Mouse (Mus musculus) intestine, postnatal 0 days (tissue): ENCODE data around the gene Pcnx4. TPM values are rescaled to one million over a fixed set of nuclear protein-coding genes. Genes with fewer than 3 reads are reported as not detected.

Experiments used
- ATAC-seq: fragments of 200-750 bp; cut with Nextera tagmentation; 2 replicates; pipeline ENCODE4 v1.8.0; 2017; ENCODE audit warnings: mild to moderate bottlenecking, moderate TSS enrichment, moderate library complexity
- H3K27ac ChIP-seq: fragments of 300-500 bp; sonication (generic); 2 replicates; pipeline ENCODE4 v1.5.1; 2014; ENCODE audit warnings: mild to moderate bottlenecking, low read depth, low read length, moderate library complexity
- H3K27me3 ChIP-seq: fragments of 300-500 bp; sonication (generic); replicated peaks from 2 replicates; pipeline ENCODE4 v1.6.1; 2014; ENCODE audit warnings: low read length, mixed read lengths; ENCODE audit not compliant: control insufficient read depth, insufficient read depth
- H3K36me3 ChIP-seq: fragments of 300-500 bp; sonication (generic); 2 replicates; pipeline ENCODE4 v1.6.1; 2014; ENCODE audit warnings: mild to moderate bottlenecking, moderate library complexity; ENCODE audit not compliant: control insufficient read depth, insufficient read depth
- H3K4me1 ChIP-seq: fragments of 300-500 bp; sonication (generic); replicated peaks from 2 replicates; pipeline ENCODE4 v1.6.1; 2014; ENCODE audit warnings: antibody characterized with exemption, low read length, mixed read lengths; ENCODE audit not compliant: control insufficient read depth, insufficient read depth
- H3K4me2 ChIP-seq: fragments of 300-500 bp; sonication (generic); replicated peaks from 2 replicates; pipeline ENCODE4 v1.6.1; 2014; ENCODE audit warnings: low read depth, mild to moderate bottlenecking, moderate library complexity
- H3K4me3 ChIP-seq: fragments of 300-500 bp; sonication (generic); 2 replicates; pipeline ENCODE4 v1.5.1; 2014; ENCODE audit warnings: low read depth, low read length
- H3K9ac ChIP-seq: fragments of 300-500 bp; sonication (generic); 2 replicates; pipeline ENCODE4 v1.6.1; 2014; ENCODE audit warnings: mild to moderate bottlenecking, low read depth, low read length
- H3K9me3 ChIP-seq: fragments of 300-500 bp; sonication (generic); 2 replicates; pipeline ENCODE4 v1.6.1; 2016; ENCODE audit warnings: mixed run types; ENCODE audit not compliant: control insufficient read depth
- CTCF ChIP-seq: sonication (generic); IDR thresholded peaks from 2 replicates; pipeline ENCODE4 v1.5.1; 2016; ENCODE audit warnings: low read depth, mild to moderate bottlenecking, control low read depth, antibody characterized with exemption, moderate library complexity
- WGBS: fragments of 180-500 bp; shearing (Covaris S2); extraction: QIAGEN DNeasy Blood & Tissue Kit; methylation state at CpG from one replicate; pipeline ENCODE4 v1.1.7; 2014; 5-methylcytosine and 5-hydroxymethylcytosine counted together
- polyA plus RNA-seq: library from polyadenylated mRNA; unstranded; fragments of >200 nt; fragmentation: Nextera tagmentation; extraction: Ambion mirVana; gene quantifications from 2 replicates; pipeline ENCODE4 v1.2.1, GENCODE M21; 2015

Gene Pcnx4
- polyA plus RNA-seq, 1 experiment from 2014 or later: 2.8 TPM

DNA sequence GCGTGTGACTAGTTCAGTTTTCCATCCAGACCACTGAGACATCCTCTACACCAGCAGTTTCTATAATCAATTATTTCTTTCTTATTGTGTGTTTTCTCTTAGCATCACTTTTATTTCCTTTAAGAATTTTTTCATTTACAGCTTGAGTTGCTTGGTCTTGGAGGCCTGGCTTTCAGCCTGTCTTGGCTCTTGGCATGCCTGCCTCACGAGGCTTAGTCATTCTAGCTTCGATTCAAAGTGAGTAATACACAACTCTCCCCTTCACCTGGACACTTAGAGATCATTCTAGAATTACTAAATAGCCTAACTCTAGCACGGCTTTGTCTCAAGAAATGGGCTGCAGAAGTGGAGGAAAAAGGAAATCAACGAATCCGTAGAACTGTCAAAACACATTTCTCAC is 2.2 kb upstream of the Pcnx4 start:
- no peak overlapping the region for H3K4me2 ChIP-seq
- H3K9me3 ChIP-seq: no peaks in the 10 kb centered on the region
- H3K9ac ChIP-seq: no peak overlapping the region
- ATAC-seq: no peak
- 84% methylated on average over 6 of the region's 6 CpGs for WGBS
- no peak overlapping the region for H3K27ac ChIP-seq
- H3K36me3 ChIP-seq: no peaks in the 10 kb centered on the region
- H3K4me3 ChIP-seq: no peak overlapping the region
- no peaks in the 10 kb centered on the region for H3K27me3 ChIP-seq
- no peak for TF ChIP-seq CTCF
- H3K4me1 ChIP-seq: no peaks in the 10 kb centered on the region

DNA sequence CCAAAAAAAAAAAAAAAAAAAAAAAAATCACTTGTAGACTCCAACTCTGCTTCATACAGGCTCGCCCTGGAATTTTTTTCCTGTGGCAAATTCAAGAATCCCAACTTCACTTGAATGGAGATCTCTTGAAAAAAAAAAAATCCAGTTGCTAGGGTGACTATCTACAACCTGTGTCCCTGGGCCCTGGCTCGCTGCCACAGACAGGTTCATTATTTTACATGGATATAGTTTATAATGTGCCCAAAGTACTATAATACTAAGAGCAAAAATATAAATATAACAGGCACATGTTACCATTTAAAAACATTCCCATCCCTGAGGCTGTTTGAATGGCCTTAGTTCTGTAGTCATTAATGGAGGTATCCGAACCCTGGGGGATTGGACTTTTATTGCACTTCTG is 584 bp upstream of the Pcnx4 start:
- Histone ChIP-seq H3K27me3 (no peaks in the 10 kb centered on the region), H3K27ac (no peak overlapping the region), H3K4me2 (peak overlapping the region; percentile 78), H3K4me1 (no peaks in the 10 kb centered on the region), H3K4me3 (peak overlapping the region; percentile 67), H3K36me3 (no peaks in the 10 kb centered on the region), H3K9me3 (no peaks in the 10 kb centered on the region), H3K9ac (no peak overlapping the region)
- TF ChIP-seq CTCF: no peak
- no peak for ATAC-seq
- 37% methylated on average over 3 of the region's 3 CpGs for WGBS

DNA sequence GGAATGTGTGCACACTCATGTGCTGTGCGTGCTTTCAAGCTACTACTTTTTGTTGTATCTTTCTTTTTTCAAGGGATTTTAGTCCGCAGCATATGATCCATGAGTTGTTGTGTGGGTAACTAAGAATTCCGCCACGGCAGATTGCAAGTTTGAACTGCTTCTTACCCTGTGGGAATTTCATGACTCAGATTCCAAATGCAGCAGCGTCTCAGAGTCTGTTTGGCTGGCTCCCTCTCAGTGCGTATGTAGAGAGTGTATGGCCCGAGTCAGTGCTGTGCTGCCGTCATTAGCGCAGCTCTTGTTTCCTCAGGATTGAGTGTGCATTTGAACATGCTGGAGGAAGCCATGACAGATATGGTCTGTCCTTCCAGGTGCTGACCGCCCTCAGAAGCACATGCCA is 2.4 kb downstream of the Pcnx4 start:
- H3K4me3 ChIP-seq: no peak overlapping the region
- H3K9ac ChIP-seq: no peak overlapping the region
- TF ChIP-seq CTCF: no peak
- 0 out of 2 replicates have a peak, but pooled peaks cover 5% of the 10 kb centered on the region for H3K36me3 ChIP-seq
- no peak overlapping the region for H3K27ac ChIP-seq
- no peaks in the 10 kb centered on the region for H3K9me3 ChIP-seq
- 86% methylated on average over 10 of the region's 10 CpGs for WGBS
- H3K4me1 ChIP-seq: no peaks in the 10 kb centered on the region
- no peak for ATAC-seq
- no peak overlapping the region for H3K4me2 ChIP-seq
- H3K27me3 ChIP-seq: no peaks in the 10 kb centered on the region

DNA sequence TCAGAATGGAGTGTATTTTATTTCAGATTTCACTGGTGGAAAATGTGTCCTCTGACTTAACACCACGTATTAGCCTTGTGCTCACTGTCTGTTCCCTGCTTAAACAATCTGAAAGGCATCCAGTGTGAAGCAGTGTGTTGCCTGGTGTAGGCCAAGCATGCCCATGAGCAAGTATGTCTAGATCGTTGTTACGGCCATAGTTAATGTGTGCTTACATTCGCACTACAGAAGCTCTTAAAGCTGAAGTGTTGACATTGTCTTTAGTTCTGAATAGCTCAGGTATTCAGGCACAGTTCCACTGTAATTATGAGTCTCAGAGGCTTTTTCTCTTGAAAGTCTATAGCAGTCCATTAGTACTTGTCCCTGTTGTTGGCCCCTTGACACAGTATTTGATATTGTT is 18.2 kb downstream of the Pcnx4 start:
- 76% methylated on average over 4 of the region's 4 CpGs for WGBS
- ATAC-seq: no peak

DNA sequence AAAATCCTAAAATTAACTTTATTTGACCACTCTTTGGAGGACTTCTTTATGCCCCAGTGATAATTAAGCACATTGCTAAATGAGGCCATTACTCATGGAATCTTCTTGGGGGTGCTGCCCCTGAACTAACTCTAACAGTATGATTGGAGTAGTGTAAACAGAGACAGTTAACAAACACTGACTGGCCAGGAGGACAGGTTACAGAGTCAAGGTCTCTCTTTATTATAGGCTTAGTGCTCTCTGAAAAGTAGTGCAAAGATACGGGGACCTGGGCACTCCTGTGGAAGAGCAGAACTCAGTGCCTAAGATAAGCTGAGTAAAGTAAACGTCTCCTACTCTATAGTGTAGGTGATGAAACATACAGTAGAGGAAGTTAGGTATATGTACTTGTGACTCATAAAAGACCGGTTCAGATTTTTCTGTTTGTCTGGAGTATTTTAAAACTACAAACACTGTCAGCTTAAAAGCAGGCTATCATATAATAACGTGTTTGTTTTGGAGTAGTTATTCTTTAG is 28.2 kb downstream of the Pcnx4 start:
- Histone ChIP-seq H3K9me3 (no peaks in the 10 kb centered on the region), H3K27ac (no peak overlapping the region), H3K9ac (no peak overlapping the region), H3K4me3 (no peak overlapping the region), H3K4me2 (no peak overlapping the region), H3K27me3 (no peaks in the 10 kb centered on the region), H3K36me3 (peaks cover 4% of the 10 kb centered on the region; the same call in 1 of the 2 replicates), H3K4me1 (no peaks in the 10 kb centered on the region)
- WGBS: 46% methylated on average over 4 of the region's 4 CpGs
- ATAC-seq: no peak
- TF ChIP-seq CTCF: no peak

More for the DNA sequence above, 18.2 kb downstream of the Pcnx4 start:
- Histone ChIP-seq H3K27ac (no peak overlapping the region), H3K9ac (no peak overlapping the region), H3K4me2 (no peak overlapping the region), H3K9me3 (no peaks in the 10 kb centered on the region), H3K27me3 (no peaks in the 10 kb centered on the region), H3K36me3 (no peaks in the 10 kb centered on the region), H3K4me1 (no peaks in the 10 kb centered on the region), H3K4me3 (no peak overlapping the region)
- no peak for TF ChIP-seq CTCF

DNA sequence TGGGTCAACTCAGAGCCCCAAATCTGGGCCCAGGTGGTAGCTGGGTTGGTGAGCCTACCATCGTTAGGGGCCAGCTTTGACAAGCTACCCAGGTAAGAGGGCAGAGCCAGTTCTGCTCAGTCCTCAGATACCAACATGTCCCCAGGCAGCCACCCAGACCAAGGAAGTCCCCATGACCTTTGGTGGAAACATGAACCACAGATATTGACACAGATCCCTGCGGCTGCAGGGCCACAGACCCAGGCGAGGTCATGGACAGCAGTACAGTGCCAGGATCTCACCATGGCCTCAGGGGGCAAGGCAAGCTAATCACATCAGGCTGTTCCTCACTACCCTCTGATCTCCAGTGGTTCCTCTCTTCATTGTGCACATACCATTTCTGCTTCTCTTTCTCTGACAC is 45.8 kb downstream of the Pcnx4 start:
- no peaks in the 10 kb centered on the region for H3K36me3 ChIP-seq
- H3K4me3 ChIP-seq: no peak overlapping the region
- no peak overlapping the region for H3K27ac ChIP-seq
- no peak overlapping the region for H3K4me2 ChIP-seq
- 97% methylated on average over 3 of the region's 3 CpGs for WGBS
- H3K9me3 ChIP-seq: no peaks in the 10 kb centered on the region
- H3K9ac ChIP-seq: no peak overlapping the region
- H3K4me1 ChIP-seq: no peaks in the 10 kb centered on the region
- ATAC-seq: no peak
- TF ChIP-seq CTCF: no peak
- H3K27me3 ChIP-seq: no peaks in the 10 kb centered on the region

DNA sequence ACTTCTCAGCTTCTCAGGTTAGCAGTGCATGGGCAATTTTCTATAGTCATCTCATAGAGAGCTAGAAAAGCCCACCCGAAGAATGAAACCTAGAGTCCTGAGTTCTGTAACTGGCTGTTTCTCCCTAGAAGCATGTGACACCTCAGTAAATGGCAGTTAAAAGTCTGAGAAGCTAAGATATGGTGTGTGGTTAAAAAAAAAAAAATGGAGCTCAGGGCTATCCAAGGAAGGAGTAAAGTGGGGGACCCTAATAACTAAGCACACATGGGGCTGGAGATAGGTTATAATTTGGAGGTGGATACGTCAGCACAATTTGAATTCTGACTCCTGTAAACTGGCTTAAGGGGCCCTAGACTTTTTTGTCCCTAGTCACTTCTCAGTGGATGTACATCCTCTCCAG is 46.9 kb downstream of the Pcnx4 start:
- TF ChIP-seq CTCF: no peak
- H3K4me1 ChIP-seq: no peaks in the 10 kb centered on the region
- WGBS: 89% methylated on average over 2 of the region's 2 CpGs
- H3K9ac ChIP-seq: no peak overlapping the region
- no peaks in the 10 kb centered on the region for H3K27me3 ChIP-seq
- no peak for ATAC-seq
- no peak overlapping the region for H3K4me3 ChIP-seq
- H3K9me3 ChIP-seq: no peaks in the 10 kb centered on the region
- no peak overlapping the region for H3K27ac ChIP-seq
- H3K36me3 ChIP-seq: no peaks in the 10 kb centered on the region
- no peak overlapping the region for H3K4me2 ChIP-seq
